Mouse (Mus musculus) cortical plate, adult 2 months (tissue): Measurements from ENCODE around the gene Gm37240.

Source experiments
- CTCF ChIP-seq: fragments of 200-500 bp; IDR thresholded peaks from 2 replicates; pipeline ENCODE4 v1.5.1; 2011; ENCODE audit warnings: mild to moderate bottlenecking, control low read depth, low read length; ENCODE audit not compliant: insufficient read depth; ENCODE audit errors: extremely low read depth
- POLR2A ChIP-seq: fragments of 200-500 bp; IDR thresholded peaks from 2 replicates; pipeline ENCODE4 v1.6.1; 2011; ENCODE audit warnings: mild to moderate bottlenecking, low read length, control low read depth; ENCODE audit not compliant: insufficient read depth; ENCODE audit errors: extremely low read depth

GRCm38 (mm10) chr3:85887239-85887827, at the start of gene Gm37240, which contains the start of gene Glt28d2:
- no peak for TF ChIP-seq CTCF
- no peak for TF ChIP-seq POLR2A
